Mouse (Mus musculus): ENCODE measurements at regions not wholly inside any gene's neighbourhood (a gene's known extent, or its start where the extent isn't known, plus 50 kb on each side); places are given as distances from the start of the nearest gene placed in this dataset.

DNA sequence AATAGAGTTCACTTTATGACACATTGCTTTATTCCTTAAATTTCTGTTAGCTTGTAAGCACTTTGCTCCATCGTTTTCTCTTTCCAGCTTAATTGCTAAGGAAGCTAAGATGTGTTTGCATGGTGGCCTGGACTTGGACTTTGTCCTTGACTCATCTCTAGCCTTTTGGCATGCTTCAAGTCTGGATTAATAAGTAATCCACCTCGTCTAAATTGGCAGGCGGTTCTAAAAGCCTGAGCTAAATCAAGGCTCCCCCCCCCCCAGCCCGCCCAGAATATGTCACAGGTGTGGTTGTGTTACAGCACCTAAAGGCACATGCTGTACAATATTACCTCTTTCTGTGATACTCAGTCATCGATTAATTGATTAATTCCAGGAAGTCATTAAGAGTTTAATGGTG lies 94.7 kb upstream of the Slc13a1 start:
- TF ChIP-seq CTCF (IDR thresholded peaks at IDR 0.05; ENCODE audit: extremely low read depth, insufficient read length, insufficient replicate concordance, low read depth, low read length) = no peak
- TF ChIP-seq POLR2A (IDR thresholded peaks at IDR 0.05; ENCODE audit: low read depth, low read length) = no peak

Data from small intestine, adult 2 months (tissue).